Mouse (Mus musculus) left cerebral cortex, adult 18-20 months (tissue): ENCODE results near the gene Hacl1. TPM values are rescaled to one million over a fixed set of nuclear protein-coding genes. Genes with fewer than 3 reads are reported as not detected.
"Not testable (repeated sequence)": the region's sequence is repeated elsewhere in the genome, so short reads cannot be mapped to it uniquely, and the experiment has no call there.

Experiments
- DNase-seq, 2 experiments: peaks; one replicate each; pipeline ENCODE4 v3.0.0; 2021 to 2022; ENCODE audit warnings: low spot score in 2 of 2, mixed read lengths in 1 of 2
- total RNA-seq, 2 experiments: library from RNA; stranded (reverse); gene quantifications; 2 replicates each; pipeline ENCODE4 v1.2.3; 2021

Gene Hacl1
- total RNA-seq, 2 experiments from 2014 or later, result 4.5 to 8.7 TPM

GRCm38 (mm10) chr14:31644183-31644830 is 3.2 kb upstream of the Hacl1 start:
- DNase-seq, result no peak

- no peak for DNase-seq
Observed at GRCm38 (mm10) chr14:31641506-31642155, 545 bp upstream of the Hacl1 start.

DNA sequence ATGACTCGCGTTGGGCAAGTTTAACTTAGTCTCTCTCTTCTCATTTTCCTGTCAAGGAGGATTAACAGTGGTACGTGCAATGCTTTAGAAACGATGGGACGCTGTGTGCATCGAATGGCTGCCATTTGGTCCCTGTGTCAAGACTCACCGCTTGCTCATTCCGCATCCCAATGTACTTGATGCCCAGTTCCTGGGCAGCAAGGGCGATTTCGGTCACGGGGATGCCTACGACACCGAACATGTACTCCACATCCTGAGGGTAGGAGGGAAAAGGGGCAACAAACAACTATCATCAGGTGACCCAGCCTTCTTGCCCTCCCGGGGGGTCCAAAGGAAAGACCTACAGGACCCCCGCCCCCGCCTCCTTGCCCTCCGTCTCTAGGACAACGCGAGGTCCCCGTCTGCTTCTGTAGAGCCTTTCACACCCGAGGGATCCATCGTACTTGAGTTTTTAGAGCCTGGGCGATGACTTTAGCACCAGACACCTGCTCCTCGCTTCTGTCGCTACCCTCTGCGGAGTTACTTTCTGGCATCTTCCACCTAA is 668 bp downstream of the Hacl1 start, which contains the start of gene Gm49387:
Gm49387 (minus strand) TSS at position 533 of the 544 bp plus-strand sequence.
- no peak for DNase-seq

- no peak for DNase-seq
Observed at GRCm38 (mm10) chr14:31630677-31631076, 10.4 kb downstream of the Hacl1 start.

DNA sequence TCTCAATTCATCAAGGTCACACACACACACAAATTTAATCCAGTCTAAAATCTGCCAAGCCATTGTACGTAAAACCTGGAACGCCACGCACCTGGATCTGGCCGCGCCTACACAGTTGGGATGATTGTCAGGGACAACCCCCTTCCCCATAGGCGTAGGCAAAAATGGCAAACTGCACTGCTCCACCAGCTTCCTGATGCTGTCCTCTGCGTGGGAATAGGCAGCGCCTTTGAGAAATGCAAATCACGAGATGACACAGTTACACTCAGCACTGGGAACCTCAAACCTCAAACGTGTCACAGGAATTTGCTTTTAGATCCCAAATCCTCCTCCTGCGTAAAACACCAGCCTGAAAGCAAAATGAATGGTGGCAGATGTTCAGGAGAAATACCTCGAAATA is 18.3 kb downstream of the Hacl1 start:
- peak; percentile 47 to 61 for DNase-seq

- DNase-seq, result no peak
Observed at GRCm38 (mm10) chr14:31620591-31621223, 20.4 kb downstream of the Hacl1 start.

GRCm38 (mm10) chr14:31617997-31618396 is 23.1 kb downstream of the Hacl1 start:
- DNase-seq, result no peak

DNA sequence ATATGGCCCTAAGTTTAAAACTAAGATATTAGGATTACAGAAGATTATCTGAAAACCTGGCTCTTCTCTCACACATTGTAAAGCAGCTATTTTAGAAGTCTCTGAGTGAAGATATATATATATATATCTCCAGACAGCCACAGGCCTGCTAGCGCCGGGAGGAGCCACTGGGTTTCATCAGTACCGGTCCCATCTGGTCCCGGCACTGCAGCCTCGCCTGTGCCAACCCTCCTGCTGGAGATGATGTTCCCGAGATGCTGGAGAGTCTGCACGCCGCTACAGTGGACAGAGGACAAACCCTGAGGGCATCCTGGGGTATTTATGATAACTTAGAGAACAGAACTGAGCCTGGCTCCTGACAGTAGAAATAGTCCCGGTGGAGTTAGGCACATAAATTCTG is 23.9 kb downstream of the Hacl1 start:
- DNase-seq, result peak; percentile 26 to 38

GRCm38 (mm10) chr14:31613671-31614070 is 27.4 kb downstream of the Hacl1 start:
- DNase-seq, result no peak

DNA sequence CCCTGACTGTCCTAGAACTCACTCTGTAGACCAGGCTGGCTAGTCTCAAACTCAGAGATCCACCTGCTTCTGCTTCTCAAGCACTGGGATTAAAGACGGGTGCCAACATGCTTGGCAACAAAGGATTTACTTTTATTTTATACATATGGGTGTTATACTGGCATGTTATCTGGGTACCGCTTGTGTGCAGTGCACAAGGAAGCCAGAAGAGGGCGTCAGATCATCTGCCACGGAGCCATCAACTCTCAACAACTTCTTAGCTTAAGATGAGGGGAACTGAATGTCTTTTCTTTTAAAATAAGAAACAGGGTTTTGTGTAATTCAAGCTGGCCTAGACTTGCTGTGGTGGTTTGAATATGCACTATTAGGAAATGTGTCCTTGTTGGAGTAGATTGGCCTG is 29.1 kb downstream of the Hacl1 start:
- no peak for DNase-seq

- DNase-seq, result no peak
Observed at GRCm38 (mm10) chr14:31605514-31605913, 35.6 kb downstream of the Hacl1 start.

- no peak for DNase-seq
Observed at GRCm38 (mm10) chr14:31604916-31605315, 36.2 kb downstream of the Hacl1 start.

DNA sequence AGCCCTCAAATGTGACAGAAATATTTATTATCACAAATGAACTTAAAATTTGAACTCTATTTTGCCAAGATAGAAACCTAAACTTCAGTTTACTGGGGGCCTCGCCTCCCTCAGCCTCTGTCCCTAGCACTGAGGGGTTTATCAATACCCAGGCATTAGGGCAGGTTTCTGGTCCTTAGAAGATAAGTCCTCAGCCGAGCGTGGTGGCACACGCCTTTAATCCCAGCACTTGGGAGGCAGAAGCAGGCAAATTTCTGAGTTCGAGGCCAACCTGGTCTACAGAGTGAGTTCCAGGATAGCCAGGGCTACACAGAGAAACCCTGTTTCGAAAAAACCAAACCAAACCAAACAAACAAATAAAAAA is 38.5 kb downstream of the Hacl1 start:
- DNase-seq, result not testable (repeated sequence)

GRCm38 (mm10) chr14:31601908-31602615 is 39.0 kb downstream of the Hacl1 start:
- DNase-seq, result no peak

GRCm38 (mm10) chr14:31597446-31597845 is 43.6 kb downstream of the Hacl1 start:
- DNase-seq, result no peak

DNA sequence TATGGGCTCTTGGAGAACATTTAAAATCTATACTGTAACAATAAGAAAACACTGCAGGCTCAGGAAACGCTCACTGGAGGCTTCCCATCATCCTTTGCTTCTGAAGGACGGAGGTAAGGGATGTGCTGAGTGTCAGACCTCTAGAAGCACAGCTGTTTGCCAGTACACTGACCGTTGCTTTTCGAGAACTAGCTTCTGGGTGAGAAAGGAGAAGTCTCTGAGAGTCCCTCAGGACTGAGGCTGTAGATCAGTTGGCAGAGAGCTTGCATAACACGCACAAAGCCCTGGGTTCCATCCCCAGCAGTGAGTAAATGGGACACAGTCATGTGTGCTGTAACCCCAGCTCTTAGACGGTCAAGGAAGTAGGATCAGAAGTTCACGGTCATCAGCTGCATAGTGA is 44.7 kb downstream of the Hacl1 start:
- DNase-seq, result no peak

GRCm38 (mm10) chr14:31594693-31595092 is 46.4 kb downstream of the Hacl1 start:
- no peak for DNase-seq

- no peak for DNase-seq
Observed at GRCm38 (mm10) chr14:31593036-31593435, 48.0 kb downstream of the Hacl1 start.

DNA sequence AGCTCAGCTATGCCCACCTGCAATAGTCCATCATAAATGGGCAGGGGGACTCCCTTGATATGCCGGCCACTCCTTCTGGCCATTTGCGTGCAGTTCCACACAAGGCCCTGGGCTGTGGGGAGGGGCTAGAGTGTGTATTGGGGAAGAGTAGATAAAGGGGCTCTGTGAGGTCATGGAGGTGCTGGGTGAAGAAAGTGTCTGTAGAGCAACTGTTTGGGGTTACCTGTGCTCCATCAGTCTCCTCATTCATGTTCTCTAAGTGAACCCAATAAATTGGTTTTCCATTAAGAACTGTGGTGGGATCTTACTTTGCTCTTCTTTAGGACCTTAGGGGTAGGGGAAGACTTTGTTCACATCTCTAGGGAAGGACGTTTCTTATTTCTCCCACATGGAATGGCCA is 49.8 kb downstream of the Hacl1 start, which contains the start of gene Colq:
Colq (minus strand) TSS at position 101 of the 400 bp plus-strand sequence.
- no peak for DNase-seq

- no peak for DNase-seq
Observed at GRCm38 (mm10) chr14:31586451-31586850, 54.6 kb downstream of the Hacl1 start.

DNA sequence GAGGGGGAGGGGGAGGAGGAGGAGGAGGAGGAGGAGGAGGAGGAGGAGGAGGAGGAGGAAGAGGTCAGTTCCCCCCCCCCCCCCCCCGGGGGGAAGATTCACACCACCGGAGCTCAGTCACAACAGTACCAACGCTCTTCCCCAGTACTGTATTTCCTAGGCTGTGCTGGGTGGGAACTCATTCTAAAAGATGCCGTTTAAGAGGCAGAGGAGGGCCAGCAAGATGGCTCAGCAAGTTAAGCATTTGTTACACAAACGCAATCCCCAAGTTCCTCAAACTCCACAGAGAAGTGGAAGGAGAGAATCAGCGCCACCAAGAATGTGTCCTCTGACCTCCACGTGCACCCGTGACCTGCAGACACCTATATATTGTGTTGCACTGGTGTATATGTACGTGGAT is 58.0 kb downstream of the Hacl1 start:
- no peak for DNase-seq
